In genomic region chr11:50767039-50767438, GRCm38 (mm10) we compare ENCODE assay signal across 9 mouse cellular contexts.
DNase-seq lines count a peak whose midpoint lies in the region; ATAC-seq and TF ChIP-seq lines count a peak whose summit lies in the region.
"Had no signal": no experiment of that assay in that cellular context is flagged by ENCODE, and none has a peak within 500 bp of the region (broad histone marks: within the 10 kb centered on the region; RNA-seq: fewer than 3 reads in every experiment).

No protein-coding gene starts in this region.

- 36% methylated on average over 4 of the region's 4 CpGs for WGBS in intestine, embryonic 16.5 days
- 14% methylated on average over 4 of the region's 4 CpGs for WGBS in forebrain, embryonic 10.5 days

- H3K4me3 ChIP-seq in intestine, embryonic 16.5 days (ENCODE audit: low read length), result no peak overlapping the region
- no peak overlapping the region for H3K4me3 ChIP-seq in forebrain, embryonic 10.5 days
- H3K4me3 ChIP-seq: hindbrain, embryonic 15.5 days had no signal

- H3K27ac ChIP-seq in intestine, embryonic 16.5 days (ENCODE audit: low read length), result no peak overlapping the region
- H3K27ac ChIP-seq in forebrain, embryonic 10.5 days, result no peak overlapping the region
- H3K27ac ChIP-seq: hindbrain, embryonic 15.5 days had no signal

- no peaks in the 10 kb centered on the region for H3K27me3 ChIP-seq in intestine, embryonic 16.5 days (replicated peaks; ENCODE audit: control insufficient read depth, insufficient read depth, low read length)
- H3K27me3 ChIP-seq in forebrain, embryonic 10.5 days (ENCODE audit: poor library complexity, severe bottlenecking), result no peaks in the 10 kb centered on the region
- H3K27me3 ChIP-seq: hindbrain, embryonic 15.5 days had no signal

- intact Hi-C loops in heart, postnatal 10 days (cut with DNase I), result no loop called here

- TF ChIP-seq POLR2A in brain, embryonic 14.5 days (IDR thresholded peaks at IDR 0.05; ENCODE audit: borderline replicate concordance, extremely low read depth, insufficient read depth, insufficient read length, poor library complexity, severe bottlenecking), result no peak

- no peaks in the 10 kb centered on the region for H3K9me3 ChIP-seq in intestine, embryonic 16.5 days (ENCODE audit: control insufficient read depth, low read length)
- no peaks in the 10 kb centered on the region for H3K9me3 ChIP-seq in forebrain, embryonic 10.5 days
- H3K9me3 ChIP-seq: hindbrain, embryonic 15.5 days had no signal

- DNase-seq in heart, postnatal 10 days, result peak; percentile 30 to 61
- DNase-seq in heart, adult 11 months, result no peak
- DNase-seq in right cerebral cortex, adult 2 months (ENCODE audit: low spot score in 2 of 2), result peak; percentile 43 to 52
- DNase-seq in right cerebral cortex, postnatal 25 days, result no peak
- DNase-seq in brain, embryonic 14.5 days (ENCODE audit: low read depth), result no peak
- no peak for DNase-seq in forebrain, embryonic 10.5 days (ENCODE audit: extremely low spot score, low spot score)

- peak; percentile 59; the same call in 1 of the 2 replicates for TF ChIP-seq CTCF in brain, embryonic 14.5 days (IDR thresholded peaks at IDR 0.05; ENCODE audit: borderline replicate concordance, extremely low read depth, insufficient read depth, insufficient read length)

- H3K4me2 ChIP-seq in intestine, embryonic 16.5 days (ENCODE audit: low read depth, low read length), result no peak overlapping the region
- H3K4me2 ChIP-seq: hindbrain, embryonic 15.5 days had no signal

- no peak overlapping the region for H3K9ac ChIP-seq in intestine, embryonic 16.5 days (ENCODE audit: low read depth, low read length)
- H3K9ac ChIP-seq: hindbrain, embryonic 15.5 days had no signal

- H3K4me1 ChIP-seq in intestine, embryonic 16.5 days (ENCODE audit: control insufficient read depth, insufficient read depth, low read length), result peaks cover 3% of the 10 kb centered on the region; the same call in 1 of the 2 replicates
- H3K4me1 ChIP-seq in forebrain, embryonic 10.5 days, result peaks cover 10% of the 10 kb centered on the region

- peak; percentile 45; the same call in 1 of the 2 replicates for ATAC-seq in intestine, embryonic 16.5 days
- ATAC-seq in megakaryocyte-erythroid progenitor cell, adult 5-6 weeks (replicated peaks; ENCODE audit: low FRiP score, low TSS enrichment, poor library complexity, severe bottlenecking), result peak; percentile 59; the same call in 1 of the 2 replicates

- H3K36me3 ChIP-seq in intestine, embryonic 16.5 days (ENCODE audit: control insufficient read depth, insufficient read depth, low read length), result no peaks in the 10 kb centered on the region
- H3K36me3 ChIP-seq in forebrain, embryonic 10.5 days (replicated peaks), result no peaks in the 10 kb centered on the region
- H3K36me3 ChIP-seq: hindbrain, embryonic 15.5 days had no signal

Comparison
In these comparisons a context has a peak if more than half of its experiments do, and no peak if none do; other contexts are left out.
1. DNase-seq: peak in heart, postnatal 10 days (2 of 2) and right cerebral cortex, adult 2 months (2 of 2); none in heart, adult 11 months (single experiment), right cerebral cortex, postnatal 25 days (single experiment), brain, embryonic 14.5 days (single experiment) and forebrain, embryonic 10.5 days (single experiment).